Mouse (Mus musculus): ENCODE data around the gene Pidd1. TPM values are rescaled to one million over a fixed set of nuclear protein-coding genes. Genes with fewer than 3 reads are reported as not detected.
A peak's percentile ranks its signal among the peaks of the same experiment; 100 is the strongest.

Gene Pidd1
- polyA plus RNA-seq, 1 experiment from 2014 or later: 15.0 TPM

DNA sequence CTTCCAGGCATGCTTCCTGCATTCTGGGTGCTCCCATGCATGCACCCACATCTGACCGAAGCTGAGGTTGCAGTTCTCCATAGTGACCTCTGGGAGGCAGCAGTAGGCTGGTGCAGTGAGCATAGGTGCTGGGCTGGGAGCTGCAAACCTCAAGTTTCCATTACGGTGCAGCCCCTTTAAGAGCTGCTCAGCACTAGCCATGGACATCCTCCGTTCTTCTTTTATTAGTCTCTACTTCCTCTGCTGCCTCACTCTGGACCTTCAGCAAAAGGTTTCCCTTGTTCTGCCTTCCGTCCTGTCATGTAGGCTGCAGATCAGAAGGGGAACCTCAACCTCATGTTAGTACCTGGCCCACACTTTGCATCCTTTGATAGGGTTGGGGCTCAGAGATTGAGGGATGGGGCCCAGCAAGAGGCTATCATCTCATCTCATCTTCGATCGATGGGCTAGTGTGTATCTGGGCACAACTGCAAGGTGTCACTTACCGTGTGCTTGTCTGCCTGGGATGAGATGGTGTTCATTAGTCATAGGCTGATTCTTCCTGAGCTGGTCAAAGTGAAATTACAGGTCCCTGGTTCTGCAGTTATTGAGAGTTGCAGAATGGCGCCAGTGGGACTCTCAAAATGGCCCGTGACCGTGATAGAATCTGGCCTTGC, 37.1 kb upstream of the Pidd1 start:
- no peak overlapping the region for H3K27ac ChIP-seq
- peak overlapping the region; percentile 56 for H3K4me3 ChIP-seq
- no peak overlapping the region for H3K9ac ChIP-seq
- H3K27me3 ChIP-seq: peaks cover 26% of the 10 kb centered on the region
- peaks cover 52% of the 10 kb centered on the region for H3K4me1 ChIP-seq
- no peak for ATAC-seq (ENCODE audit: insufficient number of reproducible peaks, insufficient read depth, low FRiP score, low TSS enrichment)
- 10% methylated on average over 10 of the region's 10 CpGs for WGBS
- H3K36me3 ChIP-seq: no peaks in the 10 kb centered on the region
- H3K9me3 ChIP-seq: no peaks in the 10 kb centered on the region
- peak overlapping the region; percentile 98 for H3K4me2 ChIP-seq (replicated peaks)

GRCm38 (mm10) chr7:141478270-141478748, 34.5 kb upstream of the Pidd1 start:
- Histone ChIP-seq H3K36me3 (no peaks in the 10 kb centered on the region), H3K9me3 (no peaks in the 10 kb centered on the region), H3K4me2 (replicated peaks) (peak overlapping the region; percentile 19), H3K4me1 (peaks cover 69% of the 10 kb centered on the region), H3K9ac (no peak overlapping the region), H3K27me3 (peaks cover 21% of the 10 kb centered on the region), H3K4me3 (no peak overlapping the region), H3K27ac (0 out of 2 replicates have a peak overlapping the region, but pooled peaks have one; percentile 85)
- WGBS: 75% methylated on average over 5 of the region's 5 CpGs
- ATAC-seq (ENCODE audit: insufficient number of reproducible peaks, insufficient read depth, low FRiP score, low TSS enrichment): no peak

DNA sequence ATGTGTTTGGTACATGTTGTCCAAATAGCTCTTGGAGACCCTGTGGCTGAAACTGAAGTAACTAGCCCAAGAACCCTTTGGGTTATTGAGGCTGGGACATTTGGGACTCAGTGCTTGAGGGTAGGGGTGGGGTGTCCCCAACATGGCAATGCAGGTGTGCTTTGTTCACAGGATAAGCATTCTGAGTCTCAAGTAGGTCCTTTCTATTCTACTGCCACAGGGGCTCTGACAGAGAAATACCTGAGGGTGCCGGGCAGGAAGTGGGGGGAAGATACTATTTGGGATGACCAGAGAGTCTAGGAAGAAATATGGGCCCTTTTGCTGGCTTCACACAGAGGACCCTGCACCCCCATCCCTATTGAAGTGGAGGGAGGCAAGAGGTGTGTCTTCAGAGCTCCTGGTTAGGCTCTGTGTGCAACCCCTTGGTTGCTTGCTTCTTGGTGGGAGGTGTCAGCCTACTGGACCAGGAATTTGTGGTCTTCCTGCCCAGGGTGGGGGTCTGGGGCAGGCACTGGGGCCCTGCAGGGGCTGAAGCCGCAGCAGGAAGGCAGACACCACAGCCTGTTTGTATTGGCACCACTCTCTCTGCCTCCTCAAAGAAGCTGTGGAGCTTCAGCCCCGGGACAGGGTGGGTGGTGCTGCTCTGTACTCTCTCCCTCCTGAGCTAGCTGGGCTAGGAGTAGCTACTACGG, 33.9 kb upstream of the Pidd1 start:
- Histone ChIP-seq H3K9ac (no peak overlapping the region), H3K27ac (peak overlapping the region; percentile 85), H3K4me2 (replicated peaks) (peak overlapping the region; percentile 19), H3K27me3 (peaks cover 15% of the 10 kb centered on the region), H3K4me3 (no peak overlapping the region), H3K4me1 (peaks cover 64% of the 10 kb centered on the region), H3K9me3 (no peaks in the 10 kb centered on the region), H3K36me3 (peaks cover 2% of the 10 kb centered on the region)
- WGBS: 58% methylated on average over 4 of the region's 4 CpGs
- ATAC-seq (ENCODE audit: insufficient number of reproducible peaks, insufficient read depth, low FRiP score, low TSS enrichment): no peak

DNA sequence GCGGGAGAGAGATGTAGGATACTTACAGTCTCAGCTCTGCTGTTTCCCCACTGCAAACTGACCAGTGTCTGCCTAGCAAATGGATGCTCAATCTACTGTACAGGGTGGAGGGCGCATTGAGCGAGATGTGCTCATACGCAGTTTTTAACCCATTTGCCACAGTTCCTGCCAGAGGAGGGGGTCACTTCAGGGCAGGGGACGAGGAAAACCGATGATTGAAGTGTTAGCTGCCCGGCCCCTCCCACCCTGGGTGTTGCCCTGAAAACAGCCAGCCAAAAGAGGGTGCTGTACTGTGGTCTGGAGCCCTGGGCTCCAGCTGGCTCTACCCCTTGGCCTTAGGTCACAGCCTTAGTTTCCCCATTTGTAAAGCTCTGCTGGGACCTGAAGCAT, 33.2 kb upstream of the Pidd1 start:
- Histone ChIP-seq H3K27ac (peak overlapping the region; percentile 85), H3K4me3 (peak overlapping the region; percentile 80), H3K9ac (peak overlapping the region; percentile 73), H3K4me2 (replicated peaks) (peak overlapping the region; percentile 81), H3K36me3 (peaks cover 10% of the 10 kb centered on the region), H3K9me3 (no peaks in the 10 kb centered on the region), H3K4me1 (peaks cover 57% of the 10 kb centered on the region), H3K27me3 (peaks cover 7% of the 10 kb centered on the region)
- no peak for ATAC-seq (ENCODE audit: insufficient number of reproducible peaks, insufficient read depth, low FRiP score, low TSS enrichment)
- WGBS: 14% methylated on average over 7 of the region's 7 CpGs

DNA sequence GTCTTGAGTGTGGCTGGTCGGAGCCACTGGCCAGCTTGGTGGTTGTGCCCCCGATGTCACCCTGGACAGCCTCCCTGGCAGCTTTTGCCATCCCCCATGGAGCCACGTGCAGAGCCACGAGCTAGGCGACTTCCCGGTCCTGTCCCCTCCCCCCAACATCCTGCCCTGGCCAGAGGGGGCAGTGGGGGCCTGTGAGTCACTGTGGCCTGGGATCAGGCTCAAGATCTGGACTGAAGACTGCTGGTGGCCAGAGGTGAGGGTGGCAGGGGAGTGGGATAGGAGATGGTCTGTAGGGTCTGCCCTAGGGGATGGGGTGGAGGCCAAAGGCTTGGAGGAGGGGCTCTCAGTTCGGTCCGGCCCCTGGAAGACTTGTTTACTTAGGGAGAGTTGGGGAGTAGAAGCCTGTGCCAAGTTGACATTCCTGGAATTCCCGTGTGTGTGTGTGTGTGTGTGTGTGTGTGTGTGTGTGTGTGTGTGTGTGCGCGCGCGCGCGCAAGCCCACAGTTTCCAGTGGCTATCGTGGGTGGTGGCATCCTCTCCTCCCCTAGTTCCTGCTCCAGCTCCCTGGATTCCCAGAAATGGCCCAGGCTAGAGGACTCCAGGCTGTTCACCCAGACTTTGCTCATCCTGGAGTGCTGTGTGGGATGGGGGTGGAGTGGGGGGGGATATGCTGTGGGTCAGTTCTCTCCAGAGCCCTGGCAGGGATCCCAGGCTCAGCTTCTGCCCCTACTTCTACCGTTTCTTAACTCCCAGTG, 32.6 kb upstream of the Pidd1 start:
- Histone ChIP-seq H3K27me3 (peaks cover 5% of the 10 kb centered on the region; the same call in 1 of the 2 replicates), H3K4me1 (peaks cover 51% of the 10 kb centered on the region), H3K4me3 (peak overlapping the region; percentile 80), H3K9ac (peak overlapping the region; percentile 73), H3K27ac (peak overlapping the region; percentile 85), H3K9me3 (no peaks in the 10 kb centered on the region), H3K36me3 (peaks cover 14% of the 10 kb centered on the region), H3K4me2 (replicated peaks) (peak overlapping the region; percentile 81)
- peak; percentile 36 for ATAC-seq (ENCODE audit: insufficient number of reproducible peaks, insufficient read depth, low FRiP score, low TSS enrichment)
- 2% methylated on average over 17 of the region's 17 CpGs for WGBS

DNA sequence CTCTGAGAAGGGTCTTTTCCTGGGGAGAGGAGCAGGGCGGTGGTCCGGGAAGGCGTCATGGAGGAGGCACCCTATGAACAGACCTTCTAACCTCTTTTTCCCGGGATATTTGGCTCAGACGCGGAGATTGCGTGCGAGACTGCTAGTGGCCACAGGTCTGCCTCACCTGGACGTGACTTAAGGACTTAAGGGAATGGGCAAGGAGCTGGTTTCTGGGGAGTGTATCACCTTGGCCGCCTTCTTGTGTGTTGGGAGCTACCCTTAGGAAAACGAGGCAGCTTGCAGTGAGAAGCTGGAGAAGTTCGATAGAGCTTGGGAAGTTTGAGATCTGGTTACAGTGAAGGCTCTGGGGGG, 32.0 kb upstream of the Pidd1 start:
- peaks cover 20% of the 10 kb centered on the region for H3K36me3 ChIP-seq
- under 1% methylated on average over 12 of the region's 12 CpGs for WGBS
- H3K27ac ChIP-seq: peak overlapping the region; percentile 85
- peak overlapping the region; percentile 73 for H3K9ac ChIP-seq
- peak overlapping the region; percentile 80 for H3K4me3 ChIP-seq
- no peaks in the 10 kb centered on the region for H3K9me3 ChIP-seq
- H3K4me2 ChIP-seq (replicated peaks): peak overlapping the region; percentile 81
- ATAC-seq (ENCODE audit: insufficient number of reproducible peaks, insufficient read depth, low FRiP score, low TSS enrichment): peak; percentile 3; the same call in 1 of the 2 replicates
- H3K27me3 ChIP-seq: no peaks in the 10 kb centered on the region
- H3K4me1 ChIP-seq: peaks cover 45% of the 10 kb centered on the region

DNA sequence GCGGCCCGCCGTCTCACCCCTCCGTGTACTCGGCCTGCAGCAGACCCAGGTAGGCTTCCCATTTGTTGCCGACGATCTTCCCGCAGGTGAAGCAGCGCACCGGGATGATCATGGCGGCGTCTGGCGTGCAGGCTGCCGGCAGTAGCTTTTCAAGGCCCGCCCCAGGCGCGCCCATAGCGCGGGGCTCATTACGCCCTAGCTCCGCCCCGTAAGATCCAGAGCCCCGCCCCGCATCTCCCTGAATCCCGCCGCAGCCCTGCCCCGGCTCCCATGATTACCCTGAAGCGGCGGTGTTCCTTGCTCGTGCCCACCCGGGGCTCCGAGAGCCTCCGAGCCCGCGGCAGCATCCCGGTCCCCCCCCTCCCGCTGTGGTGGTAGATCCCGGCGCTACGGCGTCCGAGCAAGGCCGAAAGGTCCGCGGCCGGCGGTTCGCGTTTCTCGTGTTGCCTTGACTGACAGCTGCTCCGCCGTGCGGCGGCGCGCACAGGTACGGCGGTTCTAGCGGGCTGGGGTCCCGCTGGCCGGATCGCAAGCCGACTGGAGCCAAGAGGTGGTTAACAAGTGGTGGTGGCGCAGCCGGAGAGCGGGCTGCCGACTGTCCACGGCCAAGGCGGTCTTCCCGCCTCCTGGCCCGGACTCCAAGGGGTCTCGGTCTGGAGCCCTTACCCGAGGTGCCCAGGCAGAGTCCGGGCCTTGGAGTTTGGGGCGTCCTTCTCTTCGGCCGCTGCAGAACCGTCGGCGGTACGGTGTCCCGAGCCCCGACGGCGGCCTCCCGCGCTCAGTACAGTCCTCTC, 31.4 kb upstream of the Pidd1 start, which contains the start of the genes Polr2l and Tspan4:
TSS of gene Polr2l (minus strand) at position 122 of the 794 bp plus-strand sequence.
TSS of gene Tspan4 (plus strand) at position 230 of the 794 bp plus-strand sequence.
- Histone ChIP-seq H3K36me3 (peaks cover 26% of the 10 kb centered on the region), H3K4me3 (peak within 1 kb of the TSS; percentile 80), H3K4me2 (replicated peaks) (peak within 1 kb of the TSS; percentile 81), H3K27me3 (no peaks in the 10 kb centered on the region), H3K9me3 (no peaks in the 10 kb centered on the region), H3K4me1 (peaks cover 43% of the 10 kb centered on the region), H3K9ac (peak within 1 kb of the TSS; percentile 73), H3K27ac (peak within 1 kb of the TSS; percentile 85)
- WGBS: under 1% methylated on average over 87 of the region's 87 CpGs
- ATAC-seq (ENCODE audit: insufficient number of reproducible peaks, insufficient read depth, low FRiP score, low TSS enrichment): peak; percentile 50; the same call in 1 of the 2 replicates

- Histone ChIP-seq H3K36me3 (peaks cover 36% of the 10 kb centered on the region), H3K27ac (no peak overlapping the region), H3K4me2 (replicated peaks) (peak overlapping the region; percentile 81), H3K4me1 (peaks cover 53% of the 10 kb centered on the region), H3K27me3 (no peaks in the 10 kb centered on the region), H3K9ac (peak overlapping the region; percentile 73), H3K4me3 (peak overlapping the region; percentile 80), H3K9me3 (no peaks in the 10 kb centered on the region)
- ATAC-seq (ENCODE audit: insufficient number of reproducible peaks, insufficient read depth, low FRiP score, low TSS enrichment): no peak
- WGBS: 10% methylated on average over 5 of the region's 5 CpGs
Measured at GRCm38 (mm10) chr7:141474160-141474559, 30.3 kb upstream of the Pidd1 start.

GRCm38 (mm10) chr7:141472763-141473162, 28.9 kb upstream of the Pidd1 start:
- Histone ChIP-seq H3K4me1 (peaks cover 57% of the 10 kb centered on the region), H3K9ac (no peak overlapping the region), H3K4me2 (replicated peaks) (no peak overlapping the region), H3K27ac (no peak overlapping the region), H3K9me3 (no peaks in the 10 kb centered on the region), H3K36me3 (peaks cover 36% of the 10 kb centered on the region), H3K4me3 (no peak overlapping the region), H3K27me3 (no peaks in the 10 kb centered on the region)
- no peak for ATAC-seq (ENCODE audit: insufficient number of reproducible peaks, insufficient read depth, low FRiP score, low TSS enrichment)
- WGBS: 85% methylated on average over 6 of the region's 6 CpGs

- H3K27ac ChIP-seq: no peak overlapping the region
- H3K27me3 ChIP-seq: no peaks in the 10 kb centered on the region
- no peak overlapping the region for H3K9ac ChIP-seq
- ATAC-seq (ENCODE audit: insufficient number of reproducible peaks, insufficient read depth, low FRiP score, low TSS enrichment): no peak
- no peaks in the 10 kb centered on the region for H3K9me3 ChIP-seq
- WGBS: 83% methylated on average over 6 of the region's 6 CpGs
- H3K36me3 ChIP-seq: peaks cover 36% of the 10 kb centered on the region
- peaks cover 51% of the 10 kb centered on the region for H3K4me1 ChIP-seq
- H3K4me3 ChIP-seq: no peak overlapping the region
- H3K4me2 ChIP-seq (replicated peaks): no peak overlapping the region
Measured at GRCm38 (mm10) chr7:141472226-141472625, 28.4 kb upstream of the Pidd1 start.

DNA sequence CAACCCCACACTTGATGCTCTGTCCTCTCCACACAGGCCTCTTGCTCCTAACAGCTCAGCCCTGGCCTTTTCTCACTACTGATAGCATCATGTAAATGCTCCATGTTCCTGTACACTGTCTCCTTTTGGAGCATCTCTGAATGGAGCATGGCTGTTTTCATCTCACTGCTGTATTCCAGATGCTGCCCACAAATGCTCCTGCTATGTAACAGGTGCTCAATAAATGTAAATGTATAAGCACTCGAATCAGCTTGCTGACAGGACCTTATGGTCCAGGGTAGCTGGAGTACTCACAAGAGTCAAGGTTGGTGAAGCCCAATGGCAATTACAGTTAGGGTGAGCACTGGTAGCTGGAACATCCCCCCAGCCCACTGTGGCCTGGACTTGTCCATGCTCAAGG, 27.4 kb upstream of the Pidd1 start:
- 92% methylated on average over 1 of the region's 1 CpGs for WGBS

More for the DNA sequence above, 27.4 kb upstream of the Pidd1 start:
- Histone ChIP-seq H3K4me1 (peaks cover 42% of the 10 kb centered on the region), H3K9ac (no peak overlapping the region), H3K9me3 (no peaks in the 10 kb centered on the region), H3K36me3 (peaks cover 36% of the 10 kb centered on the region), H3K4me3 (no peak overlapping the region), H3K27me3 (no peaks in the 10 kb centered on the region; the same call in 1 of the 2 replicates), H3K27ac (no peak overlapping the region), H3K4me2 (replicated peaks) (no peak overlapping the region)
- no peak for ATAC-seq (ENCODE audit: insufficient number of reproducible peaks, insufficient read depth, low FRiP score, low TSS enrichment)
